Mouse (Mus musculus): ENCODE results near the gene Cyp4v3. TPM values are rescaled to one million over a fixed set of nuclear protein-coding genes. Genes with fewer than 3 reads are reported as not detected.

Cyp4v3 gene
- total and polyA plus RNA-seq, 3 experiments: not detected

- no peaks in the 10 kb centered on the region for H3K36me3 ChIP-seq (ENCODE audit: control insufficient read depth in 1 of 2, insufficient read depth in 2 of 2, low read length in 2 of 2)
- TF ChIP-seq NRF1 (IDR thresholded peaks at IDR 0.05; ENCODE audit: insufficient read depth, low read depth, low read length, poor library complexity, severe bottlenecking): no peak
- TF ChIP-seq MAFK (IDR thresholded peaks at IDR 0.05; ENCODE audit: borderline replicate concordance, low read depth, low read length): no peak
- no peak for TF ChIP-seq MXI1 (IDR thresholded peaks at IDR 0.05; ENCODE audit: low read depth, low read length)
- TF ChIP-seq POLR2A (IDR thresholded peaks at IDR 0.05; ENCODE audit: control insufficient read depth in 1 of 2, insufficient read depth in 1 of 2, low read depth in 1 of 2, low read length in 2 of 2, poor library complexity in 1 of 2): no peak
- TF ChIP-seq USF1 (IDR thresholded peaks at IDR 0.05; ENCODE audit: low read depth, low read length): no peak
- no peak for TF ChIP-seq EP300 (IDR thresholded peaks at IDR 0.05; ENCODE audit: low read depth in 1 of 2, low read length in 2 of 2)
- TF ChIP-seq MAZ (IDR thresholded peaks at IDR 0.05; ENCODE audit: low read depth, low read length): no peak
- TF ChIP-seq RAD21 (IDR thresholded peaks at IDR 0.05; ENCODE audit: low read depth, low read length): no peak
- no peak for TF ChIP-seq MEF2A (IDR thresholded peaks at IDR 0.05; ENCODE audit: extremely low read depth, insufficient replicate concordance, low read depth, low read length, poor library complexity, severe bottlenecking)
- TF ChIP-seq KAT2A (conservative IDR thresholded peaks at IDR 0.05; ENCODE audit: low read depth, low read length): no peak
- no peak for TF ChIP-seq RCOR1 (IDR thresholded peaks at IDR 0.05; ENCODE audit: low read depth, low read length)
- no peak for TF ChIP-seq JUND (IDR thresholded peaks at IDR 0.05; ENCODE audit: low read depth, low read length)
- TF ChIP-seq CHD1 (IDR thresholded peaks at IDR 0.05; ENCODE audit: low read depth, low read length): no peak
- no peak for TF ChIP-seq UBTF (IDR thresholded peaks at IDR 0.05; ENCODE audit: borderline replicate concordance, insufficient read depth, low read depth, low read length)
- TF ChIP-seq CHD2 (IDR thresholded peaks at IDR 0.05; ENCODE audit: low read length): no peak
- no peak for TF ChIP-seq E2F4 (IDR thresholded peaks at IDR 0.05; ENCODE audit: borderline replicate concordance, low read depth, low read length)
- no peak for TF ChIP-seq ELF1 (IDR thresholded peaks at IDR 0.05; ENCODE audit: low read depth, low read length)
- no peak for TF ChIP-seq TCF12 (IDR thresholded peaks at IDR 0.05; ENCODE audit: low read depth, low read length)
- TF ChIP-seq SIN3A (IDR thresholded peaks at IDR 0.05; ENCODE audit: low read length): no peak
- TF ChIP-seq HCFC1 (IDR thresholded peaks at IDR 0.05; ENCODE audit: low read depth, low read length): no peak
- DNase-seq (ENCODE audit: low read depth, low spot score): no peak
Observed at GRCm38 (mm10) chr8:45310967-45311366, 22.0 kb downstream of the Cyp4v3 start.

GRCm38 (mm10) chr8:45308366-45308765, 24.6 kb downstream of the Cyp4v3 start, which contains the start of gene Gm45753:
Gene Gm45753 (minus strand): TSS chr8:45308466.
- Histone ChIP-seq H3K79me2 (ENCODE audit: control insufficient read depth, insufficient read depth, low read length, poor library complexity) (no peaks in the 10 kb centered on the region), H3K9me3 (replicated peaks; ENCODE audit: insufficient read depth, low read length) (no peaks in the 10 kb centered on the region), H3K36me3 (ENCODE audit: control insufficient read depth in 1 of 2, insufficient read depth in 2 of 2, low read length in 2 of 2) (no peaks in the 10 kb centered on the region), H3K4me1 (ENCODE audit: control insufficient read depth in 1 of 2, insufficient read depth in 2 of 2, low read length in 2 of 2) (no peaks in the 10 kb centered on the region), H3K9ac (ENCODE audit: control insufficient read depth, low read depth, low read length, poor library complexity, severe bottlenecking) (no peak within 1 kb of the TSS), H3K27me3 (ENCODE audit: control insufficient read depth in 1 of 2, insufficient read depth in 2 of 2, low read length in 2 of 2) (no peaks in the 10 kb centered on the region), H3K27ac (ENCODE audit: control insufficient read depth, low read depth, low read length) (no peak within 1 kb of the TSS), H3K4me3 (ENCODE audit: control insufficient read depth in 1 of 2, insufficient read depth in 1 of 2, low read depth in 2 of 2, low read length in 2 of 2) (no peak within 1 kb of the TSS)
- TF ChIP-seq ETS1 (IDR thresholded peaks at IDR 0.05; ENCODE audit: low read depth, low read length): no peak
- TF ChIP-seq MEF2A (IDR thresholded peaks at IDR 0.05; ENCODE audit: extremely low read depth, insufficient replicate concordance, low read depth, low read length, poor library complexity, severe bottlenecking): no peak
- TF ChIP-seq POLR2AphosphoS2 (IDR thresholded peaks at IDR 0.05; ENCODE audit: low read length): no peak
- TF ChIP-seq NRF1 (IDR thresholded peaks at IDR 0.05; ENCODE audit: insufficient read depth, low read depth, low read length, poor library complexity, severe bottlenecking): no peak
- no peak for TF ChIP-seq ELF1 (IDR thresholded peaks at IDR 0.05; ENCODE audit: low read depth, low read length)
- TF ChIP-seq ZMIZ1 (IDR thresholded peaks at IDR 0.05; ENCODE audit: low read depth, low read length): no peak
- TF ChIP-seq POLR2A (IDR thresholded peaks at IDR 0.05; ENCODE audit: control insufficient read depth in 1 of 2, insufficient read depth in 1 of 2, low read depth in 1 of 2, low read length in 2 of 2, poor library complexity in 1 of 2): no peak
- TF ChIP-seq RAD21 (IDR thresholded peaks at IDR 0.05; ENCODE audit: low read depth, low read length): no peak
- no peak for TF ChIP-seq ZKSCAN1 (IDR thresholded peaks at IDR 0.05; ENCODE audit: low read depth, low read length)
- no peak for TF ChIP-seq TBP (IDR thresholded peaks at IDR 0.05; ENCODE audit: low read depth, low read length)
- no peak for DNase-seq (ENCODE audit: low read depth, low spot score)

More at GRCm38 (mm10) chr8:45310967-45311366, 22.0 kb downstream of the Cyp4v3 start:
- H3K4me3 ChIP-seq (ENCODE audit: control insufficient read depth in 1 of 2, insufficient read depth in 1 of 2, low read depth in 2 of 2, low read length in 2 of 2): no peak overlapping the region
- no peaks in the 10 kb centered on the region for H3K4me1 ChIP-seq (ENCODE audit: control insufficient read depth in 1 of 2, insufficient read depth in 2 of 2, low read length in 2 of 2)
- no peak overlapping the region for H3K9ac ChIP-seq (ENCODE audit: control insufficient read depth, low read depth, low read length, poor library complexity, severe bottlenecking)
- H3K9me3 ChIP-seq (replicated peaks; ENCODE audit: insufficient read depth, low read length): no peaks in the 10 kb centered on the region
- no peak overlapping the region for H3K27ac ChIP-seq (ENCODE audit: control insufficient read depth, low read depth, low read length)
- no peaks in the 10 kb centered on the region for H3K27me3 ChIP-seq (ENCODE audit: control insufficient read depth in 1 of 2, insufficient read depth in 2 of 2, low read length in 2 of 2)
- H3K79me2 ChIP-seq (ENCODE audit: control insufficient read depth, insufficient read depth, low read length, poor library complexity): no peaks in the 10 kb centered on the region

Data from MEL (cell line).